Mouse (Mus musculus): ENCODE data around the gene Tmem216.

GRCm38 (mm10) chr19:10602247-10602769, 46.3 kb upstream of the Tmem216 start:
- TF ChIP-seq POLR2A (IDR thresholded peaks at IDR 0.05; ENCODE audit: insufficient read depth, low read depth, low read length) (no peak), CTCF (IDR thresholded peaks at IDR 0.05; ENCODE audit: insufficient read depth, low read depth, low read length) (no peak)
